Mouse (Mus musculus) gastrocnemius, adult 18-20 months (tissue): ENCODE measurements around the gene Camk1d. TPM values are rescaled to one million over a fixed set of nuclear protein-coding genes. Genes with fewer than 3 reads are reported as not detected.

Source experiments
- DNase-seq: peaks from one replicate; pipeline ENCODE4 v3.0.0; 2021; ENCODE audit warnings: low spot score
- total RNA-seq, 2 experiments: library from RNA; stranded (reverse); gene quantifications; 2 replicates each; pipeline ENCODE4 v1.2.3; 2021

The Camk1d gene
- total RNA-seq, 2 experiments from 2014 or later: 0.82 to 2.0 TPM

DNA sequence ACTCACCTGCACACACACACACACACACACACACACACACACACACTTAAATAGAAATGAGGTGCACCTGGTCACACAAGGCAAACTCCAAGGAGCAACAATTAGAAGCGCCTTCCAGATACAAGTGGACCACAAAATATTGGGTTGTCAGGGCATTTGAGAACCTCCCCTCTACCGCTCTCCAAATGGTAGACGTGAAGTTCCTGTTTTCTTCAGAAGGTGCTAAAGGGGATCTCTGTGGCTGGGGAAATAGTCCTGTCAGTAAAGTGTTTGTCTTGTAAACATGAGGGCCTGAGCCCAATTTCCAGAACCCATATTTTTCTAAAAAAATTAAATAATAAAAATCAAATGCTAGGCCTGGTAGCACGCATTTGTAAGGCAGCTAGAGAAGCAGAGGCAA is 4.4 kb downstream of the Camk1d start:
- no peak for DNase-seq

GRCm38 (mm10) chr2:5707871-5708733 is 6.2 kb downstream of the Camk1d start:
- no peak for DNase-seq

DNA sequence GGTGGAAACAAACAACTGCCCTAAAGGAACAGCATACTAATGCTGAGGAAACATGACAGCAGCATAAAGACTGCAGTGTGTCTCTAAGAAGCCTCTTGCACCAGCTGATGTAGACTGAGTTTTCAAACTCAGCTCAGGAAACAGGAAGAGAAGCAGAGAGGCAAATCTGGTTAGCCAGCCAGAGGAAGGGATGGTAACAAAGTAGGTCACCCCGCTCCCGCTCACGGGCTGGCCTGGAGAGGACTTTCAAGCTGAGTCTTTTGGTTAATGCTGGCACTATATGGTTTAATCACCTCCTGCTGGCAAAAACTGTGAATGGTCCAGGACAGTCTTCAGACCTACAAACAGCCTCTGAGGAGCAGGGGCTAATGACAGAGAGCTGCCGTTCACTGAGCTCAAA is 7.7 kb downstream of the Camk1d start:
- DNase-seq: no peak

GRCm38 (mm10) chr2:5702370-5702769 is 11.9 kb downstream of the Camk1d start:
- no peak for DNase-seq

DNA sequence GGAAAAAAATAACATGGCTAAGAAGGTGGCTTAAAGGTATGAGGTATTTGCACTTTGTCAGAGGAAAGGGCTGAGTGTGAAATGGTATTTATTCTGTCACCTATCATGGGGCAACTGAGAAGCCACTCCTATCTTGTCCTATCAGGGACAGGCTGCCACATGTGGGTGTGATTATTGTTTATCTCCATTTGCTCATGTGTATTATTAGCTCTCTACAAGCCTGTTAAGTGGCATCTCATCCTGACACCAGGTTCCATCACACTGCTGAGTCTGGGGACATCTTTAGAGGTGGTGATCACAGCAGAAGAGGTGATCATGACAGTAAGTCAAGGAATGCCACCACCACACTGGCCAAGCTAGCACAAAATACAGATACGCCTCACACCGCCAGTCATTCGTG is 13.4 kb downstream of the Camk1d start:
- DNase-seq: no peak

DNA sequence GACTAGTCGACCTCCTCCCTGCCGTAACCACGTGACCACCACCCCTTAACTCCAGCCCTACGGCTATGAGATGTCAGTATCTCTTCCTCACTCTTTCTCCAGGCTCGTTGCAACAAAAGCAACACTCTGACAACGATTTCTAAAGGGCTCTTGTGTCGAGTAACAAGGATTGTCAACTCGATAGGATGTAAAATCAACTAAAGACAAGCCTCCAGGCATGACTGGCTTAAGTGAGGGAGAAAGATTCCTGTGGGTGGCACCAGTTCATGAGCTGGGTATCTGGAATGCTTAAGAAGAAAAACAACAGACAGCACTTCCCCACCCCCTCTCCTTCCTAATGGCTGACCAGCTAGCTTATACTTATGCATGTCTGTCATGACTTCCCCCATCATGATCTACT is 15.9 kb downstream of the Camk1d start:
- DNase-seq: no peak

GRCm38 (mm10) chr2:5694094-5694493 is 20.2 kb downstream of the Camk1d start:
- no peak for DNase-seq

DNA sequence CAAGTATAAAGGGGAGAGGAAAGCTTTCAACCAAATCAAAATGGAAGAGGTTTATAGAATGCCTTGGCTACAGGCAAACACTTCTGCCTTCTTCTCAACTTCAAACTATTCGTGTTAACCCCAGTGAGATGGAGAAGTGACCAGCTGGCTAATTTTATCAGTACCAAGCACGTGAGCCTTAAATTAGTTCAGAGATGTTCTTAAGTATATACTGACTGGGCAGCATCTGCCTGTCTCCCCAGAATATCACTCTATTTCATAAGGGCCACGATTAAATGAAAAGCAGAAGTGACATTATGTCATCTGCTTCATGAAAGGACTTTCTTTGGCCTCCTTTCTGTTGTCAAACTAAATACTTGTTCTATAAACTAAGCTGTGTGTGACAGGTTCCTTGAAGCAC is 22.6 kb downstream of the Camk1d start:
- DNase-seq: no peak

DNA sequence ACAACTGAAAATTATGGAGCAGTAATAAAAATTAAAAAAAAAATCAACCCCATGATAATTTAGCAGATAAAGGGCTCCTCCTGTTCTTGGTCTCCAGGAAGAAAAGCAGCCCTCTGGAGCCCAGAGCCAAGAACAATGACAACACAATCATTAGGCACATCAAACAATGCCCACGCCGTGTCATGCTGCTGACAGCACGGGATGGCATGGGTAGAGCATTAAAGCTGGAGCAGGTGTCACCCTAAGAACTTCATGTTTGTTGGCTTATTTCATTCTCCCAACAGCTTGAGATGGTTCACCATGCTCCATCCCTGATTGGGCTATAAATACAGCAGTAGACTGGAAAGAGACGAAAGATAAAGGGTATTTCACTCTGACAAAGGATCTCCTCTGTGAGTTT is 30.9 kb downstream of the Camk1d start:
- no peak for DNase-seq

DNA sequence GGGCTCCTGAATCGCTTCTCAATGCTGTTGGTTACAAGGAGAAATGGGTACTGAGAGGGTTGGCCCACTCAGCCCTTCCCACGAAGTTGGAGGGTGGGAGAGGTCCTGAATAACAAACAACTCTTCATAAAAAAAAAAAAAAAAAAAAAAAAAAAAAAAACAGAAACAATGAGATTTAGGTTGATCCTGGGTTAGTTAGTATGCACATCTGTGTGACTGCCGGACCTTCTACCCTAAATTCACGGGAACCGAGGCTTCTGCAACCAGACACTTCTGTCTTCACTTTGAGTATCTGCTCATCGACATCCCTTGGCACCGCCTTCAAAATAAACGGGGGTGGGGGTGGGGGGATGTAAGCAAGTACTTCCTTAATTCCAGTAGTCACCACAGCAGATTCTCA is 32.4 kb downstream of the Camk1d start:
- DNase-seq: no peak

DNA sequence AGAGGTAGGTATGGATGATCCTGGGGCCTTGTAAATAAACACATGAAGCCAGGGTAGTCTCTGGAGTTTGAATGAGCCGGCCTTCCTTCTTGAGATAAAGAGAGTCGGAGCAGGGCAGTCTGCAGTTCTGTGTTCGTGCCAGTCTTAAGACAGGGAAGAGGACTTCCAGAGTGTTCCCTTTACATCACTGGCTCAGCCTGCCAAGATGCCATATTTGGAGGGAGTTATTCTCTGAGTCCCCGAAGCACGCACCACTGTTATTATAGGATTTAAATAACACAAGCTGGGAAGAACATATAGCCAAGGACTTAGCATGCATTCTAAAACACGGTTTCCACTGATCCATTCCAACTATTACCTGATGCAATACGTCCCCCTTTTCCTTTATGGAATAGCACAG is 33.0 kb downstream of the Camk1d start:
- DNase-seq: no peak

- DNase-seq: no peak
Observed at GRCm38 (mm10) chr2:5679055-5679454, 35.3 kb downstream of the Camk1d start.

DNA sequence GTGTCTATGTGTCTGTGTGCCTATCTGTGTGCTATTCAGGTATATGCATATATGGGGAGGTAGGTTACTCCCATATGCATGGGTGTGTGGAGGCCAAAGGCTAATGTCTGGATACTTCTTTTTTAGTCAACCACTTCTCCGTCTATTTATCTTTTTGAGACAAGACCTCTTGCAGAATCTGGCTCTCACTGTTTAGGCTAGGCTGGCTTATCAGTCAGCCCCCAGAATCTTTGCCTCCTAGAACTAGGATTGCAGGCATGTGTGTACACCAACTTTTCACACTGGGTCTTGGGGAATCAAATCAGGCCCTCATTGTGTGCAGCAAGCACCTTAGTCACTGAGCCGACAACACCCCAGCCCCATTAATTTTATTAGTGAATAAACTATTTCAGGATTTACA is 36.8 kb downstream of the Camk1d start:
- DNase-seq: no peak

GRCm38 (mm10) chr2:5676786-5677185 is 37.5 kb downstream of the Camk1d start:
- no peak for DNase-seq

DNA sequence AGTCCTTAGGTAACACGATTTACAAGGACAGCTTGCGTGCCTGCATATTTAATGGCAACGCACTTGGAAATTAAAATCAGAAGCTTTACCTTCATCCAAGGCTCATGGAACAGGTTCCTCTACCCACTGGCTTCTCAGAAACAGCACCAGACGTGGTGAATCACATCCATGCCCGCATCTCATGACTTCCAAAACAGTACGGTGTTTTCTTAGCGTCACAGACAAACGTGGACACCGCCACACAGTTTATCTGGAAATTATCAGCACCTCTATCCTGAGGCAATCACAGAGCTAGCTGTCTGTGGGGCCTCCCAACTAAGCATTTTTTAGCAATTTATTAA is 38.2 kb downstream of the Camk1d start:
- no peak for DNase-seq

DNA sequence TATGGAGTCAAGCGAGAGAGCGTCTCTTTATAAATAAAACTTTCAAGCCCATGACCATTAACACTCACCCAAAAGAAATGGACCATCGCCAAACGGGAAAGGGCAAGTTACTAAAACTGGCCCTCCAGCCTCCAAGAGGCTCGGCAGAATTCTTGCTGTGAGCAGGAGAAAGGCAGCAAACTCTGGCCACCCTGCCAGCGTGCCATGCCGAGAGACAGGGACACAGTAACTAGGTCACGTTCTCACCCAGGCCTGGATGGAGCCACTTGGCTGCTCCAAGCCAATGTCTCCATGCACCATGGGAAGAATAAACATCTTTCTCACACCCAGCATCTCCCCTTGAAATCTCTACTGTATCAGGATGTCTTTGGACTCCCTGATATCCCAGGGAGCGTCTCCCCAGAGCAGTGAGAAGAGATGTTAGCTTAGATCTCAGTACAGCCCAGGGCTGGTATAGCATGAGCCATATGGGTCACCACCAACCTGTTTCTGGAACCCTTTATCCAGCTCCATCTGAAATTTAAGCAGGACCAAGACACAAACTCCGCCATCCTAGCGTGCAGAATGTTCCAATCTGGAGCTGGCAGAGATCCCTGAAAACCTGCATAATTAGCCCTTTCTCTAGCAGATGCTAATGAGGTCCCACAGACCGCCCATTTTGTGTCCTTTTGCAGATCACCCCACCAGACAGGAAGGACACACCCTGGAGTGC is 38.7 kb downstream of the Camk1d start:
- peak; percentile 58 for DNase-seq

- DNase-seq: no peak
Observed at GRCm38 (mm10) chr2:5674512-5674911, 39.8 kb downstream of the Camk1d start.

DNA sequence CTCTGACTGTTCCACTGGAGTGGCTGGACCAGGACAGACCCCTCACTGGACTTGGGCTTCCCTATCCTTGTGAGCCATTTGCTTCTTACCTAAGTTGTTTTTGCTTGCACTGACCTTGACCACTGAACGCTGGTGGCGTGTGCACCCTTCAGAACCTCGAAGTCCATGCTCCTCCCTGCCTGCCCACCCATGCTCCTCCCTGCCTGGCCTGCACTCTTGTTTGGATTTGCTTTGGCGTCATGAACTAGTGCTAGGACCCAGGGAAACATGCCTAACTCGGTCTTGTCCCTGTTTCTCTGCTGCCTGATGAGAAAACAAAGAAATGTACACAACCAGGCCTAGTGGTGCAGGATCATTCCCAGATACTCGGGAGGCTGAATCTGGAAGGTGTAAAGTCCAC is 40.5 kb downstream of the Camk1d start:
- no peak for DNase-seq

DNA sequence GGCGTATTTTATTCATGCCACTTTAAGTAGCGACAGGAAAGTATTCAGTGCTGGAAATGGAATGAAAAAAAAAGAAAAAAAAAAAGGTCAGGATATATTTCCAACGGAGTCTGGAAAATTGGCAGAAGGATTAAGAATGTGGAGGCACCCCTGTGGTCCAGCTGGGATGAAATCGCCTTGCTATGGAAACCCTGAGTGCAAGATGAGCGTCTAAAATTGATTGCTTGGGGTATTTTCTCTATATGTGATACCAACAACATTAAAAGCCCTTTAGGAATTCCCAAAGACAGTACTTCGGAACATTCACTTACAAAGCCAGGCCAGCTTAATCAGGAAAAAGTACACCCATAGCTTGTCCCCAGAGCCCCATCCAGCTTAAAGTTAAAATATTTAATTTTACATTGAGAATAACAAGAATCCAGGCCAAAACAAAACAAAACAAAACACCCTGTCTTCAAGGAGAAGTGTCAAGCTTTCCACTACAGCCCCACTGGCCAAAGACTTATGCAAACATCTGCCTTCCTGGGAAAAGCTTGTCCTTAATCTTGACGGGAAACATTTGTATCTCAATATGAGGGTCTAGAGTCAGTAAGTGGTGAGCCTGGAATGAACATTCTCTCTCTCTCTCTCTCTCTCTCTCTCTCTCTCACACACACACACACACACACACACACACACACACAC is 41.3 kb downstream of the Camk1d start:
- no peak for DNase-seq

- no peak for DNase-seq
Observed at GRCm38 (mm10) chr2:5670146-5670545, 44.2 kb downstream of the Camk1d start.

GRCm38 (mm10) chr2:5669498-5670040 is 44.7 kb downstream of the Camk1d start:
- no peak for DNase-seq

GRCm38 (mm10) chr2:5668940-5669339 is 45.4 kb downstream of the Camk1d start:
- no peak for DNase-seq
